In genomic region chr9:62759601-62760000, GRCm38 (mm10) we compare ENCODE assay signal across 13 mouse cellular contexts. TPM values are rescaled to one million over a fixed set of nuclear protein-coding genes. Genes with fewer than 3 reads are reported as not detected.
DNase-seq lines count a peak whose midpoint lies in the region; ATAC-seq and TF ChIP-seq lines count a peak whose summit lies in the region.
"Had no signal": no experiment of that assay in that cellular context is flagged by ENCODE, and none has a peak within 500 bp of the region (broad histone marks: within the 10 kb centered on the region; RNA-seq: fewer than 3 reads in every experiment).

No protein-coding gene starts in this region.

- H3K27me3 ChIP-seq in kidney, postnatal 0 days (ENCODE audit: insufficient read depth, low read length), result no peaks in the 10 kb centered on the region
- H3K27me3 ChIP-seq in thymus, adult 2 months (ENCODE audit: control insufficient read depth, insufficient read depth, low read length), result no peaks in the 10 kb centered on the region
- H3K27me3 ChIP-seq in forebrain, embryonic 11.5 days (ENCODE audit: control insufficient read depth, insufficient read depth, low read length), result no peaks in the 10 kb centered on the region
- no peaks in the 10 kb centered on the region for H3K27me3 ChIP-seq in midbrain, embryonic 15.5 days (replicated peaks)
- H3K27me3 ChIP-seq: intestine, embryonic 15.5 days had no signal

- no peak overlapping the region for H3K27ac ChIP-seq in kidney, postnatal 0 days
- no peak overlapping the region for H3K27ac ChIP-seq in thymus, adult 2 months (ENCODE audit: control insufficient read depth, insufficient read depth, low read length)
- no peak overlapping the region for H3K27ac ChIP-seq in forebrain, embryonic 11.5 days (ENCODE audit: low read depth, low read length)
- H3K27ac ChIP-seq in midbrain, embryonic 15.5 days, result no peak overlapping the region
- H3K27ac ChIP-seq: intestine, embryonic 15.5 days had no signal

- peak; percentile 45; the same call in 1 of the 2 replicates for TF ChIP-seq CTCF in kidney, postnatal 0 days (IDR thresholded peaks at IDR 0.05; ENCODE audit: low read depth)
- no peak for TF ChIP-seq CTCF in thymus, adult 2 months (IDR thresholded peaks at IDR 0.05; ENCODE audit: borderline replicate concordance, control insufficient read depth, extremely low read depth, insufficient read depth, low read length, poor library complexity)

- H3K4me2 ChIP-seq in kidney, postnatal 0 days (ENCODE audit: low read length), result no peak overlapping the region
- H3K4me2 ChIP-seq in forebrain, embryonic 11.5 days (ENCODE audit: low read depth, low read length, severe bottlenecking), result no peak overlapping the region
- H3K4me2 ChIP-seq in midbrain, embryonic 15.5 days, result no peak overlapping the region
- H3K4me2 ChIP-seq: intestine, embryonic 15.5 days had no signal

- WGBS in kidney, postnatal 0 days, result 62% methylated on average over 3 of the region's 3 CpGs
- 62% methylated on average over 3 of the region's 3 CpGs for WGBS in thymus, adult 2 months
- 71% methylated on average over 3 of the region's 3 CpGs for WGBS in forebrain, embryonic 11.5 days
- WGBS in midbrain, embryonic 15.5 days, result 51% methylated on average over 3 of the region's 3 CpGs

- H3K4me1 ChIP-seq in kidney, postnatal 0 days (replicated peaks; ENCODE audit: insufficient read depth, low read length), result peaks cover 3% of the 10 kb centered on the region; the same call in 1 of the 2 replicates
- peaks cover 3% of the 10 kb centered on the region; the same call in 1 of the 2 replicates for H3K4me1 ChIP-seq in thymus, adult 2 months (replicated peaks; ENCODE audit: control insufficient read depth, insufficient read depth, low read length)
- peaks cover 2% of the 10 kb centered on the region; the same call in 1 of the 2 replicates for H3K4me1 ChIP-seq in forebrain, embryonic 11.5 days (replicated peaks; ENCODE audit: control insufficient read depth, insufficient read depth, low read length)
- H3K4me1 ChIP-seq in midbrain, embryonic 15.5 days, result no peaks in the 10 kb centered on the region
- H3K4me1 ChIP-seq: intestine, embryonic 15.5 days had no signal

- TF ChIP-seq POLR2A in thymus, adult 2 months (IDR thresholded peaks at IDR 0.05; ENCODE audit: control insufficient read depth, extremely low read depth, insufficient read depth, low read length, poor library complexity), result no peak

- no peak for ATAC-seq in kidney, postnatal 0 days (replicated peaks; ENCODE audit: low FRiP score, low read depth)
- no peak for ATAC-seq in forebrain, embryonic 11.5 days (replicated peaks; ENCODE audit: low FRiP score)
- ATAC-seq in midbrain, embryonic 15.5 days (replicated peaks), result no peak
- ATAC-seq: intestine, embryonic 15.5 days had no signal

- no peak overlapping the region for H3K4me3 ChIP-seq in kidney, postnatal 0 days (replicated peaks; ENCODE audit: low read depth, low read length)
- H3K4me3 ChIP-seq in thymus, adult 2 months (ENCODE audit: control insufficient read depth, insufficient read depth, low read length), result no peak overlapping the region
- H3K4me3 ChIP-seq in forebrain, embryonic 11.5 days (ENCODE audit: low read depth, low read length), result no peak overlapping the region
- H3K4me3 ChIP-seq in midbrain, embryonic 15.5 days, result no peak overlapping the region
- H3K4me3 ChIP-seq: intestine, embryonic 15.5 days had no signal

- no peak overlapping the region for H3K9ac ChIP-seq in kidney, postnatal 0 days (ENCODE audit: low read depth, low read length)
- no peak overlapping the region for H3K9ac ChIP-seq in forebrain, embryonic 11.5 days (ENCODE audit: low read length)
- no peak overlapping the region for H3K9ac ChIP-seq in midbrain, embryonic 15.5 days
- H3K9ac ChIP-seq: intestine, embryonic 15.5 days had no signal

- no peaks in the 10 kb centered on the region for H3K9me3 ChIP-seq in kidney, postnatal 0 days (replicated peaks; ENCODE audit: low read length)
- H3K9me3 ChIP-seq in forebrain, embryonic 11.5 days (ENCODE audit: control insufficient read depth, low read length), result no peaks in the 10 kb centered on the region
- H3K9me3 ChIP-seq in midbrain, embryonic 15.5 days, result no peaks in the 10 kb centered on the region
- H3K9me3 ChIP-seq: intestine, embryonic 15.5 days had no signal

- H3K36me3 ChIP-seq in kidney, postnatal 0 days (ENCODE audit: insufficient read depth, low read length), result no peaks in the 10 kb centered on the region
- H3K36me3 ChIP-seq in thymus, adult 2 months (ENCODE audit: control insufficient read depth, insufficient read depth, low read length), result no peaks in the 10 kb centered on the region
- no peaks in the 10 kb centered on the region for H3K36me3 ChIP-seq in forebrain, embryonic 11.5 days (ENCODE audit: control insufficient read depth, insufficient read depth, low read length)
- no peaks in the 10 kb centered on the region for H3K36me3 ChIP-seq in midbrain, embryonic 15.5 days (replicated peaks)
- H3K36me3 ChIP-seq: intestine, embryonic 15.5 days had no signal

- no peak for DNase-seq in kidney, postnatal 0 days (ENCODE audit: low spot score)
- no peak for DNase-seq in kidney, adult 18-20 months
- peak; percentile 16 for DNase-seq in thymus, adult 2 months
- no peak for DNase-seq in thymus, postnatal 0 days (ENCODE audit: low spot score)
- DNase-seq in ZHBTc4 (ENCODE audit: low read depth, low spot score), result peak; percentile 53
- DNase-seq in thymus, postnatal 36 days, result peak; percentile 12 to 19
- no peak for DNase-seq in forebrain, embryonic 11.5 days (ENCODE audit: low spot score)
- DNase-seq: adrenal gland, adult 8-10 months; heart, postnatal 14 days; left cerebral cortex, postnatal 4 days; lung, postnatal 10 days had no signal

RNA-seq across cellular contexts. Expression of gene Fem1b, which starts 52.1 kb away (rescaled TPM):
- 15.1 and 15.4 TPM in 2 replicates for polyA plus RNA-seq in kidney, postnatal 0 days (2015; fragmentation: Nextera tagmentation; extraction: Ambion mirVana)
- polyA plus RNA-seq in thymus, adult 2 months (2012; rRNA removed), result 15.3 and 20.5 TPM in 2 replicates
- 11.3 and 11.6 TPM in 2 replicates for polyA plus RNA-seq in thymus, postnatal 0 days (2015; fragmentation: Nextera tagmentation; extraction: Ambion mirVana)
- 55.0 and 58.3 TPM in 2 replicates for polyA plus RNA-seq in forebrain, embryonic 11.5 days (2014; fragmentation: Nextera tagmentation; extraction: Ambion mirVana)
- polyA plus RNA-seq in midbrain, embryonic 15.5 days (2015; fragmentation: Nextera tagmentation; extraction: Ambion mirVana), result 64.6 and 67.0 TPM in 2 replicates

Comparison
In these comparisons a context has a peak if more than half of its experiments do, and no peak if none do; other contexts are left out.
1. DNase-seq: peak in thymus, adult 2 months (single experiment), ZHBTc4 (single experiment) and thymus, postnatal 36 days (2 of 2); none in kidney, postnatal 0 days (single experiment), kidney, adult 18-20 months (single experiment), thymus, postnatal 0 days (single experiment) and forebrain, embryonic 11.5 days (single experiment).